Mouse (Mus musculus): Measurements from ENCODE around the gene Ptpro.

Gene Ptpro

DNA sequence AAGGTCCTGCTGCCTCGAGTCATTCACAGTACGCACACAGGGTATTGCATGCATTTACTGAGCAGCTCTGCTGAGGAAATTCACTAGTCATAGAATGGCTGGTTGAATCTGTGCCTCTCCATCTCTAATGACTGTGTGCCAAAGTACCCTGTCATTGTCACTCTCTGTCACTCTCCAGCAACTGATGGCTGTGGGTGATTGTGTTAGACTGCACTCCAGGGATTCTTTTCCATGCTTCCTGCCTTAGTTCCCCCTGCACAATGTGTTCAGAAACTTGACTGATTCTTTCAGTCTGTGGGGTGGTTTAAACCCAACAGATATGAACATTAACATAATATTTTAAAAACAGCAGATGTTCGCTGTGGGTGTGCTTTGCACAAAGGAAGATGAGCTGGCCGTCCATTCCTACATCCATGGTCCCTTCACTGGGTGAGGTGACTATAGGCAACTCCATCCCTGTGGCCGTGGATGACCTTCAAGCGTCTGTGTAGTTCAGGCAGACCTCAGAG is 29.5 kb downstream of the Ptpro start:
- TF ChIP-seq POU5F1 (IDR thresholded peaks at IDR 0.05; ENCODE audit: borderline replicate concordance, low read length) (no peak), CTCF (conservative IDR thresholded peaks at IDR 0.05; ENCODE audit: low read length) (no peak), NANOG (IDR thresholded peaks at IDR 0.05; ENCODE audit: borderline replicate concordance, low read length) (no peak)
- H3K36me3 ChIP-seq (ENCODE audit: insufficient read depth, low read length) = no peaks in the 10 kb centered on the region
- no peaks in the 10 kb centered on the region for H3K27me3 ChIP-seq (ENCODE audit: insufficient read depth, low read length)
- no peak overlapping the region for H3K4me3 ChIP-seq (replicated peaks; ENCODE audit: low read length)
- H3K9me3 ChIP-seq (ENCODE audit: low read length) = no peaks in the 10 kb centered on the region
- no peaks in the 10 kb centered on the region for H3K4me1 ChIP-seq (replicated peaks; ENCODE audit: low read depth, low read length)

DNA sequence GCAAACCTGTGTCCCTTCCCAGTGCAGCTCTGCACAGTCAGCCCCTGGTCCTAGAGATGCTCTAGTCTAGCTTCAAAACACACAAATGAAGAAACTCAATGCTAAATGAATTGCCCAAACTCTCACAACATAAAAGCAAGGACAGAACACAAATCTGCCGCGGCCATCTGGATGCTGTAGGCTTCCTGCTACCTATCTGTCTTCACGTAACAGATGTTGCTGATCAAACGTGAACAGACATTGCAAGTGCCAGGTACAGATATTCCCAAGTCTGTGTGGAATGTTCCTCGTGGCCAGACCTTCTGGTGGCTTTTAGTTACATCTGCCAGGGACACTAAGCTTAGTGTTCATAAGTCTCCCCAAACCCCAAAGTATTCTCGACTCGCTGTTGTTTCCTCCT is 29.9 kb downstream of the Ptpro start:
- Histone ChIP-seq H3K27me3 (ENCODE audit: insufficient read depth, low read length) (no peaks in the 10 kb centered on the region), H3K9me3 (ENCODE audit: low read length) (no peaks in the 10 kb centered on the region), H3K4me3 (replicated peaks; ENCODE audit: low read length) (no peak overlapping the region), H3K4me1 (replicated peaks; ENCODE audit: low read depth, low read length) (no peaks in the 10 kb centered on the region), H3K36me3 (ENCODE audit: insufficient read depth, low read length) (no peaks in the 10 kb centered on the region)
- TF ChIP-seq CTCF (conservative IDR thresholded peaks at IDR 0.05; ENCODE audit: low read length) (no peak), POU5F1 (IDR thresholded peaks at IDR 0.05; ENCODE audit: borderline replicate concordance, low read length) (no peak), NANOG (IDR thresholded peaks at IDR 0.05; ENCODE audit: borderline replicate concordance, low read length) (no peak)

- Histone ChIP-seq H3K9me3 (ENCODE audit: low read length) (no peaks in the 10 kb centered on the region), H3K36me3 (ENCODE audit: insufficient read depth, low read length) (no peaks in the 10 kb centered on the region), H3K4me1 (replicated peaks; ENCODE audit: low read depth, low read length) (no peaks in the 10 kb centered on the region), H3K27me3 (ENCODE audit: insufficient read depth, low read length) (no peaks in the 10 kb centered on the region), H3K4me3 (replicated peaks; ENCODE audit: low read length) (no peak overlapping the region)
- TF ChIP-seq POU5F1 (IDR thresholded peaks at IDR 0.05; ENCODE audit: borderline replicate concordance, low read length) = no peak
- no peak for TF ChIP-seq CTCF (conservative IDR thresholded peaks at IDR 0.05; ENCODE audit: low read length)
- TF ChIP-seq NANOG (IDR thresholded peaks at IDR 0.05; ENCODE audit: borderline replicate concordance, low read length) = no peak
These were observed 34.3 kb downstream of the Ptpro start for GRCm38 (mm10) chr6:137286376-137286775.

- Histone ChIP-seq H3K36me3 (ENCODE audit: insufficient read depth, low read length) (no peaks in the 10 kb centered on the region), H3K4me1 (replicated peaks; ENCODE audit: low read depth, low read length) (no peaks in the 10 kb centered on the region), H3K9me3 (ENCODE audit: low read length) (no peaks in the 10 kb centered on the region), H3K27me3 (ENCODE audit: insufficient read depth, low read length) (no peaks in the 10 kb centered on the region), H3K4me3 (replicated peaks; ENCODE audit: low read length) (no peak overlapping the region)
- TF ChIP-seq CTCF (conservative IDR thresholded peaks at IDR 0.05; ENCODE audit: low read length) (no peak), POU5F1 (IDR thresholded peaks at IDR 0.05; ENCODE audit: borderline replicate concordance, low read length) (no peak), NANOG (IDR thresholded peaks at IDR 0.05; ENCODE audit: borderline replicate concordance, low read length) (no peak)
These were observed 35.7 kb downstream of the Ptpro start for GRCm38 (mm10) chr6:137287788-137288187.

DNA sequence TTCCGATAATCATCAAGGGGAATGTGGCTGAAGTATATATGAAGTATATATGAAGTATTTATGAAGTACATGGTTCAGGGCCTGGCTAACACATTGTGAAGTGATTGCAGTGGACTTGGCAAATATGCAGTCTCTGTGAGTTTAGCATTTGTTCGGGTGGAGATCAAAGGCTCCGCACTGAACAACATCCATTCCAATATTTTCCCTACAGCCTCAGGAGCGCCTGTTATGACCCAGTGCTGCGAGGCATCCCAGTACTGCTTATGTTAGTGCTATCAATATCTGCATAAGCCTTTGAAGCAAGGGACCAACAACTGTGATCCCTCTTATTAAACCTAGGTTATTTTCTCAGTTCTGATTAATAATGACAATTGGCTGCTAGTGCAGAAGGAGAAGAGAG is 36.1 kb downstream of the Ptpro start:
- Histone ChIP-seq H3K4me3 (replicated peaks; ENCODE audit: low read length) (no peak overlapping the region), H3K9me3 (ENCODE audit: low read length) (no peaks in the 10 kb centered on the region), H3K36me3 (ENCODE audit: insufficient read depth, low read length) (no peaks in the 10 kb centered on the region), H3K4me1 (replicated peaks; ENCODE audit: low read depth, low read length) (no peaks in the 10 kb centered on the region), H3K27me3 (ENCODE audit: insufficient read depth, low read length) (no peaks in the 10 kb centered on the region)
- TF ChIP-seq POU5F1 (IDR thresholded peaks at IDR 0.05; ENCODE audit: borderline replicate concordance, low read length) (no peak), CTCF (conservative IDR thresholded peaks at IDR 0.05; ENCODE audit: low read length) (no peak), NANOG (IDR thresholded peaks at IDR 0.05; ENCODE audit: borderline replicate concordance, low read length) (no peak)

DNA sequence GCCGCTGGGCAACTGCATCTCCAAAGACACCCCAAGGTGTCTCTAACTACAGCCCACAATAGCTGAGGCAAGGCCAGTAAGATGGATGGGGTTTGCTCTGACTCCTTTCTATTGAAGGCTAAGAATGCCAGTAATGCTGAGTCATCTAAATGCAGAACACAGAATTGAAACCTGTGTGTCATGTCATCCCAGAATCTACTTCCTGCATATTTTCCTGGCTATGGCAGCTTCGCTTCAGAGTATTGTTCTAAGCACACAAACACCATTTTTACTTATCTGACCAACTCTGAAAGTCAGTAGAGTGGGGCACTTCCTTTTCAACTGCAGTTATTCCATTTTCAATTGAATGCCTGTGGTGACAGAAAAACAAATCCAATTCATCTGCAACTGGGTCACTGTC is 40.3 kb downstream of the Ptpro start:
- Histone ChIP-seq H3K27me3 (ENCODE audit: insufficient read depth, low read length) (no peaks in the 10 kb centered on the region), H3K36me3 (ENCODE audit: insufficient read depth, low read length) (no peaks in the 10 kb centered on the region), H3K4me1 (replicated peaks; ENCODE audit: low read depth, low read length) (no peaks in the 10 kb centered on the region), H3K4me3 (replicated peaks; ENCODE audit: low read length) (no peak overlapping the region), H3K9me3 (ENCODE audit: low read length) (no peaks in the 10 kb centered on the region)
- no peak for TF ChIP-seq POU5F1 (IDR thresholded peaks at IDR 0.05; ENCODE audit: borderline replicate concordance, low read length)
- no peak for TF ChIP-seq CTCF (conservative IDR thresholded peaks at IDR 0.05; ENCODE audit: low read length)
- no peak for TF ChIP-seq NANOG (IDR thresholded peaks at IDR 0.05; ENCODE audit: borderline replicate concordance, low read length)

DNA sequence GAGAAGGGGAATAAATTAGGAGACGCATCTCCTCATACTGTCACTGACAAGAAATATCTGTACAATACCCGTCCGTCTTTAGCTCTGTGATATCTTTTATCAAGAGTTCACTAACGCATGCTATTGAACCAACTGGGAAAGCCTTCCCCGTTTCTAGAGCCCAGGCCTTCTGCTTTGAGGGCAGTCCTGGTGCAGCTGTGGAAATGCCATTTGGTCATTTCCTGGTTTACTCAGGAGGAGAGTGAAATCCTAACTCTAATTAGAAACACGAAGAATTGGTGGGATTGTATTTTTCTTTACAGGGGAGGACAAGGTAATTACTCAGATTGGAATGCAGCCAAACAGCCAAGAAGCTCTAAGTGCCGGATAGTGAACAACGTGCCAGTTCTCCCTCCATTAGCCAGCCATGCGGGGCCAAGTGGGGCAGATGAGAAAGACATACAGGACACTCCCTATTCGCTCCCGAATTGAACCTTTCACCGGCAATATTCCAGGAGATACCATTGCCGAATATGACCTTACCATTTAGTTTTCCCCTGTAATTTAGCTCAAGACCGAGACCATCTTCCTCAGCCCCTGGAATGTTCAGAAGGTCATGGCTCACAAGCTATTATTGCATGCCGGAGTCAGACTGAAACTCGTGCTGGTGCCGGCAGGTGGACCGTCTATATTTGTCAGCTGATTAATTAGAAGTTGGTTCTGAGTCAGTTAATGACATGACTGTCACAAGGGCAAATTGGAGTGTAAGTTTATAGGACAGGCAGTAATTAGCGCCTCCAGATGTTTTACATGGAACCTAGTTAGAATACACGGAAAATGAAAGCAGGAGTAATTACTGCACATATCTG is 43.1 kb downstream of the Ptpro start:
- Histone ChIP-seq H3K4me1 (replicated peaks; ENCODE audit: low read depth, low read length) (no peaks in the 10 kb centered on the region), H3K4me3 (replicated peaks; ENCODE audit: low read length) (no peak overlapping the region), H3K9me3 (ENCODE audit: low read length) (no peaks in the 10 kb centered on the region), H3K36me3 (ENCODE audit: insufficient read depth, low read length) (no peaks in the 10 kb centered on the region), H3K27me3 (ENCODE audit: insufficient read depth, low read length) (no peaks in the 10 kb centered on the region)
- no peak for TF ChIP-seq NANOG (IDR thresholded peaks at IDR 0.05; ENCODE audit: borderline replicate concordance, low read length)
- TF ChIP-seq POU5F1 (IDR thresholded peaks at IDR 0.05; ENCODE audit: borderline replicate concordance, low read length) = no peak
- no peak for TF ChIP-seq CTCF (conservative IDR thresholded peaks at IDR 0.05; ENCODE audit: low read length)

DNA sequence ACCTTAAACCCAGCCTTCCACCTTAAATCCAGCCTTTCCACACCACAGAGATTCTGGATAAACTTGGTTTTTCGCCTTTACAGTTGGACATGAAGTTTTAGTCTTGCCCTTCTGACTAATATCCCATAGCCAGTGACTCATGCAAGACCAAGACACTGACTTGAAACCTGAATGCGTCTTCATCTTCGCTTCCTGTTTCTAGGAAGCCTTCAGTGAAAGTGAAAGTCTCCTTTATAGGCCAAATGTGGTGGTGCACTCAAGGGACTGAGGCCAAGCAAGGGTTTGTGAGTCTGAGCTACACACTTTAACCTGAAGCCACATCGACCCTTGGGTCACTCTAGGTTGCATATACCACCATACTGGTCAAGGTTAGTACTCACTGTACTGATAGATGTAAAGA is 50.4 kb downstream of the Ptpro start:
- Histone ChIP-seq H3K4me3 (replicated peaks; ENCODE audit: low read length) (no peak overlapping the region), H3K4me1 (replicated peaks; ENCODE audit: low read depth, low read length) (no peaks in the 10 kb centered on the region), H3K36me3 (ENCODE audit: insufficient read depth, low read length) (no peaks in the 10 kb centered on the region), H3K27me3 (ENCODE audit: insufficient read depth, low read length) (no peaks in the 10 kb centered on the region), H3K9me3 (ENCODE audit: low read length) (no peaks in the 10 kb centered on the region)
- TF ChIP-seq POU5F1 (IDR thresholded peaks at IDR 0.05; ENCODE audit: borderline replicate concordance, low read length) (no peak), NANOG (IDR thresholded peaks at IDR 0.05; ENCODE audit: borderline replicate concordance, low read length) (no peak), CTCF (conservative IDR thresholded peaks at IDR 0.05; ENCODE audit: low read length) (no peak)

All from E14TG2a.4 (cell line).